Mouse (Mus musculus): ENCODE data around the gene Gm3149. TPM values are rescaled to one million over a fixed set of nuclear protein-coding genes. Genes with fewer than 3 reads are reported as not detected.
"Not testable (repeated sequence)": the region's sequence is repeated elsewhere in the genome, so short reads cannot be mapped to it uniquely, and the experiment has no call there.

The Gm3149 gene
- not detected in 2 replicates for polyA plus RNA-seq (2014; fragmentation: Nextera tagmentation; extraction: Ambion mirVana)

- no CpG with 5 or more reads among the region's 1 CpGs for WGBS (ENCODE audit: insufficient replicate concordance)
- H3K4me1 ChIP-seq (ENCODE audit: control insufficient read depth, insufficient read depth, low read length) = not testable (repeated sequence)
Measured at GRCm38 (mm10) chr14:4316983-4317382, at the start of gene Gm3149. Gm3149 (plus strand) TSS chr14:4317283.

DNA sequence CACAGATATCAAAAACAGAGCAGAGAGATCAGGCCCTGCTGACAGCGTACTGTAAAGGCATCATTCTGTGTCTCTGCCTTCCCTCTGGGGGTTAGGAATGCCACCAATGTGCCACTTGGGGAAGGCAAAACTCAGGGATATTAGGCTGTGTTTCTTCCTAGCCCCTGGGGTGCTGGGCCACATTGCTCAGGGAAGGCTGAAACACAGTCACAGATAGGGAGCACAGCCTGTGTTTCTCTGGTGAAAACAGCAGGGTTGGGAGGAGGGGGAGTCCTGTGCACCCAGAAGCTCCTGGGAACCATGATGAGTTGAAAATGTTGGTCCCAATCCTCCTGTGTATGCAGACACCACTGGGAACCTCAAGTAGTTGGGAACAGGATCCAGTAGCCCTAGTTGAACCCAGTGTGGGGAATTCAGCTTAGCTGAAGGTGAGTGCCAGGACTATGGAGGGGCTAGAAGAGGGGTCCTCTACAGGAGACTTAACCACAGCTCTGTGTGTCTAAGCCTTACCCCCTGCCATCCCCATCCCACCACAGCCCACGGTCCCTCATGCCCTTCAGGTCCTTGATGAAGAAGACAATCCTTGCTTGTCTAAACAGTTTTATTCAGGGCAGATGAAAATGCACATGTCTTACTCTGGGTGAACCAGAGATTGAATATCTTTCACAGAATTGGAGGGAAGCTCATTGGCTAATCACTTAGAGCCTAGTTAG is 47.7 kb upstream of the Gm3149 start:
- WGBS (ENCODE audit: insufficient replicate concordance) = 65% methylated on average over 2 of the region's 2 CpGs
- H3K9ac ChIP-seq (ENCODE audit: low read depth, low read length); H3K27ac ChIP-seq (ENCODE audit: low read depth, low read length); H3K36me3 ChIP-seq (ENCODE audit: control insufficient read depth, insufficient read depth, low read length); H3K27me3 ChIP-seq (ENCODE audit: control insufficient read depth, insufficient read depth, low read length); H3K4me2 ChIP-seq; ATAC-seq (replicated peaks; ENCODE audit: insufficient number of reproducible peaks, low FRiP score, low TSS enrichment); H3K4me1 ChIP-seq (ENCODE audit: control insufficient read depth, insufficient read depth, low read length); H3K4me3 ChIP-seq (ENCODE audit: low read depth, low read length); H3K9me3 ChIP-seq (replicated peaks; ENCODE audit: control insufficient read depth, low read length): not testable (repeated sequence)

More at GRCm38 (mm10) chr14:4316983-4317382, at the start of gene Gm3149:
- H3K27me3 ChIP-seq (ENCODE audit: control insufficient read depth, insufficient read depth, low read length); H3K4me2 ChIP-seq; ATAC-seq (replicated peaks; ENCODE audit: insufficient number of reproducible peaks, low FRiP score, low TSS enrichment); H3K9ac ChIP-seq (ENCODE audit: low read depth, low read length); H3K27ac ChIP-seq (ENCODE audit: low read depth, low read length); H3K4me3 ChIP-seq (ENCODE audit: low read depth, low read length); H3K9me3 ChIP-seq (replicated peaks; ENCODE audit: control insufficient read depth, low read length); H3K36me3 ChIP-seq (ENCODE audit: control insufficient read depth, insufficient read depth, low read length): not testable (repeated sequence)

GRCm38 (mm10) chr14:4279828-4280227 is 37.3 kb upstream of the Gm3149 start:
- not testable (repeated sequence) for H3K4me2 ChIP-seq; H3K36me3 ChIP-seq (ENCODE audit: control insufficient read depth, insufficient read depth, low read length); H3K27ac ChIP-seq (ENCODE audit: low read depth, low read length); H3K9me3 ChIP-seq (replicated peaks; ENCODE audit: control insufficient read depth, low read length); H3K27me3 ChIP-seq (ENCODE audit: control insufficient read depth, insufficient read depth, low read length); ATAC-seq (replicated peaks; ENCODE audit: insufficient number of reproducible peaks, low FRiP score, low TSS enrichment); H3K4me1 ChIP-seq (ENCODE audit: control insufficient read depth, insufficient read depth, low read length); H3K4me3 ChIP-seq (ENCODE audit: low read depth, low read length); H3K9ac ChIP-seq (ENCODE audit: low read depth, low read length)
- 76% methylated on average over 2 of the region's 3 CpGs for WGBS (ENCODE audit: insufficient replicate concordance)

DNA sequence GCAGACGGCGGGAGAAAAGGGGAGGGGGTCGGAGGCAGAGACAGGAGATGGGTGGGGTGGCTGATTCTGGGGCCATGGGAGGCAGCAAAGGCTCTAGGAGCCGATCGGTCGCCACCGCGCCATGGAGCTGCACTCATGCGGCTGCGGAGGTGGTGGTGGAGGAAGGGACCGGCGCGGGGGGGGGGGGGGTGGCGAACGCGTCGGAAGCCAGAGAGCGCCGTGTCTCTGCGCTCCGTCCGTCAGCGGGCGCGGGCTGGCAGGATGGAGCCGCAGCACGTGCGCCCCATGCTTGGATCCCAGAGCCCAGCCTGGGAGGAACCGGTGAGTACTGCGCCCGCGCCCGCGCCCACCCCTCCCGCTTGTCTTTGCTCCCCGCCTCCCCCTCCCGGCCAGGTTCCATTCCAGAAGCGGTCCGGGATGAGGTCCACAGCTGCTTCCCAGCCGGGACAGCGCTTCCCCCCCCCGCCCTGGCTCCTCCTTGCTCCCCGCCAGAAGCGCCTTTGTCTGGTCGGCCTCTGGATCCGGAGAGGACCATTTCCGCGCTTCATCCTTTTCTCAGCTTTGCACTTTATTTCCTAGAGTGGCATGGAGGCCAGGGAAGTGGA is 17.5 kb downstream of the Gm3149 start, which contains the start of gene 2610042L04Rik:
2610042L04Rik (plus strand) TSS at position 288 of the 605 bp plus-strand sequence.
- H3K27ac ChIP-seq (ENCODE audit: low read depth, low read length); H3K4me1 ChIP-seq (ENCODE audit: control insufficient read depth, insufficient read depth, low read length); H3K9me3 ChIP-seq (replicated peaks; ENCODE audit: control insufficient read depth, low read length); H3K27me3 ChIP-seq (ENCODE audit: control insufficient read depth, insufficient read depth, low read length); ATAC-seq (replicated peaks; ENCODE audit: insufficient number of reproducible peaks, low FRiP score, low TSS enrichment); H3K36me3 ChIP-seq (ENCODE audit: control insufficient read depth, insufficient read depth, low read length); H3K9ac ChIP-seq (ENCODE audit: low read depth, low read length): not testable (repeated sequence)
- H3K4me2 ChIP-seq = peak within 1 kb of the TSS; percentile 64
- H3K4me3 ChIP-seq (ENCODE audit: low read depth, low read length) = peak within 1 kb of the TSS; percentile 37
- WGBS (ENCODE audit: insufficient replicate concordance) = under 1% methylated on average over 21 of the region's 48 CpGs

- H3K27ac ChIP-seq (ENCODE audit: low read depth, low read length); H3K9ac ChIP-seq (ENCODE audit: low read depth, low read length); H3K4me2 ChIP-seq; H3K4me3 ChIP-seq (ENCODE audit: low read depth, low read length); H3K4me1 ChIP-seq (ENCODE audit: control insufficient read depth, insufficient read depth, low read length); H3K27me3 ChIP-seq (ENCODE audit: control insufficient read depth, insufficient read depth, low read length); ATAC-seq (replicated peaks; ENCODE audit: insufficient number of reproducible peaks, low FRiP score, low TSS enrichment); H3K36me3 ChIP-seq (ENCODE audit: control insufficient read depth, insufficient read depth, low read length); H3K9me3 ChIP-seq (replicated peaks; ENCODE audit: control insufficient read depth, low read length): not testable (repeated sequence)
- 8% methylated on average over 7 of the region's 8 CpGs for WGBS (ENCODE audit: insufficient replicate concordance)
Measured at GRCm38 (mm10) chr14:4335506-4335905, 18.4 kb downstream of the Gm3149 start.

DNA sequence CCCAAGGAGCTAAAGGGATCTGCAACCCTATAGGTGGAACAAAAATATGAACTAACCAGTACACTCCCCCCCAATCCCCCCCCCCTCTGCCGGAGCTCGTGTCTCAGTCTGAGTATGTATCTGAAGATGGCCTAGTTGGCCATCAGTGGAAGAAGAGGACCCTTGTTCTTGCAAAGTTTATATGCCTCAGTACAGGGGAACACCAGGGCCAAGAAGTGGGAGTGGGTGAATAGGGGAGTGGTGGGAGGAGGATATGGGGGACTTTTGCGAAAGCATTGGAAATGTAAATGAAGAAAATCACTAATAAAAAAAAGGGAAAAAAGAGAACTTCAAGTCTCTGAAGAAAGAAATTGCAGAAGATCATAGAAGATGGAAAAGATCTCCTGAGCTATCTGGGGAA is 51.9 kb downstream of the Gm3149 start:
- not testable (repeated sequence) for H3K4me3 ChIP-seq (ENCODE audit: low read depth, low read length); H3K4me1 ChIP-seq (ENCODE audit: control insufficient read depth, insufficient read depth, low read length); ATAC-seq (replicated peaks; ENCODE audit: insufficient number of reproducible peaks, low FRiP score, low TSS enrichment); H3K9ac ChIP-seq (ENCODE audit: low read depth, low read length); H3K9me3 ChIP-seq (replicated peaks; ENCODE audit: control insufficient read depth, low read length); H3K27me3 ChIP-seq (ENCODE audit: control insufficient read depth, insufficient read depth, low read length); H3K36me3 ChIP-seq (ENCODE audit: control insufficient read depth, insufficient read depth, low read length); H3K27ac ChIP-seq (ENCODE audit: low read depth, low read length); H3K4me2 ChIP-seq
- WGBS (ENCODE audit: insufficient replicate concordance) = 76% methylated on average over 3 of the region's 3 CpGs

DNA sequence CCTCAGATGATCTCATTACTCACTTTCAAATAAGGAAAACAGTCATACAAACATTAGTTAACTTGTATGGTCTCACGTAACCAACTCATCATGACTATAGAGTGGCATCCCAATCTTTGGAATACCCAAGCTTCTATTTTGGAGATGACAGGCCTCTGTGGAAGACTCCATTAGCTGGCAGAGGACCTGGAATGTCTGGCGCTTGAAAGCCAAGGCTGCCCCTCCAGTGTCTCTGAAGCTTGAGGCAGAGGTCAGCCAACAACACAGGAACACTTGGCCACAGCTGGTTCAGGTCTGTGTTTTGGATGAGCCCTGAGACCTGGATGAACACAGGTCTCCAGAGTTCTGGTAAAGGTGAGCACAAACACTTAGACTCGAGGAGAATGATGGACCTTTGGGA is 52.6 kb downstream of the Gm3149 start:
- not testable (repeated sequence) for H3K4me3 ChIP-seq (ENCODE audit: low read depth, low read length); H3K9me3 ChIP-seq (replicated peaks; ENCODE audit: control insufficient read depth, low read length); H3K27me3 ChIP-seq (ENCODE audit: control insufficient read depth, insufficient read depth, low read length); ATAC-seq (replicated peaks; ENCODE audit: insufficient number of reproducible peaks, low FRiP score, low TSS enrichment); H3K9ac ChIP-seq (ENCODE audit: low read depth, low read length); H3K4me1 ChIP-seq (ENCODE audit: control insufficient read depth, insufficient read depth, low read length); H3K27ac ChIP-seq (ENCODE audit: low read depth, low read length); H3K36me3 ChIP-seq (ENCODE audit: control insufficient read depth, insufficient read depth, low read length); H3K4me2 ChIP-seq
- WGBS (ENCODE audit: insufficient replicate concordance) = 67% methylated on average over 3 of the region's 3 CpGs
